Mouse (Mus musculus): ENCODE results near the gene Map3k5. TPM values are rescaled to one million over a fixed set of nuclear protein-coding genes. Genes with fewer than 3 reads are reported as not detected.
"Not testable (repeated sequence)": the region's sequence is repeated elsewhere in the genome, so short reads cannot be mapped to it uniquely, and the experiment has no call there.

The Map3k5 gene
- polyA plus RNA-seq, 1 experiment, result 2.2 TPM

DNA sequence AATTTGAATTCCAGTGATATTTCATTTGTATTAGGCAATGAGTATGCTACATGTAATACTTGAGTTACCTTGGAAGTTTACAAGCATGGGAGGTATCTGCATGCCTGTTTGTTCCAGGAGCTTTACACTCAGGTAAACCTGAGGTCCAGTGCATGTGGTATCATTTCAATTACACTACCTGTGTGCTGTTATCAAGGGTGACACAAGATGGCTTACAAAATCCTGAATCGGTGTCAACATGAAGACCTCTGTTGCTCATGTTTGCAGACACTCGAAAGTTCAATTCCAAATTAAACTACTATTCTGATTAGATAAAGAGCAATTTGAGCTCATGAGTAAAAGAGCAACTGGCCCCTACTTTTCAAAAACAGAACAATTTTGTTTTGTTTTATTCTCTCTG, 23.8 kb upstream of the Map3k5 start:
- DNase-seq (ENCODE audit: low read depth), result no peak
- no peak for TF ChIP-seq POLR2A (IDR thresholded peaks at IDR 0.05; ENCODE audit: borderline replicate concordance, extremely low read depth, insufficient read depth, insufficient read length, poor library complexity, severe bottlenecking)
- TF ChIP-seq CTCF (IDR thresholded peaks at IDR 0.05; ENCODE audit: borderline replicate concordance, extremely low read depth, insufficient read depth, insufficient read length), result no peak

GRCm38 (mm10) chr10:19911583-19911982, 22.7 kb upstream of the Map3k5 start:
- peak; percentile 46; the same call in 1 of the 2 replicates for TF ChIP-seq CTCF (IDR thresholded peaks at IDR 0.05; ENCODE audit: borderline replicate concordance, extremely low read depth, insufficient read depth, insufficient read length)
- TF ChIP-seq POLR2A (IDR thresholded peaks at IDR 0.05; ENCODE audit: borderline replicate concordance, extremely low read depth, insufficient read depth, insufficient read length, poor library complexity, severe bottlenecking), result no peak
- peak; percentile 56 for DNase-seq (ENCODE audit: low read depth)

GRCm38 (mm10) chr10:19913806-19914205, 20.5 kb upstream of the Map3k5 start:
- TF ChIP-seq CTCF (IDR thresholded peaks at IDR 0.05; ENCODE audit: borderline replicate concordance, extremely low read depth, insufficient read depth, insufficient read length) (no peak), POLR2A (IDR thresholded peaks at IDR 0.05; ENCODE audit: borderline replicate concordance, extremely low read depth, insufficient read depth, insufficient read length, poor library complexity, severe bottlenecking) (no peak)
- no peak for DNase-seq (ENCODE audit: low read depth)

DNA sequence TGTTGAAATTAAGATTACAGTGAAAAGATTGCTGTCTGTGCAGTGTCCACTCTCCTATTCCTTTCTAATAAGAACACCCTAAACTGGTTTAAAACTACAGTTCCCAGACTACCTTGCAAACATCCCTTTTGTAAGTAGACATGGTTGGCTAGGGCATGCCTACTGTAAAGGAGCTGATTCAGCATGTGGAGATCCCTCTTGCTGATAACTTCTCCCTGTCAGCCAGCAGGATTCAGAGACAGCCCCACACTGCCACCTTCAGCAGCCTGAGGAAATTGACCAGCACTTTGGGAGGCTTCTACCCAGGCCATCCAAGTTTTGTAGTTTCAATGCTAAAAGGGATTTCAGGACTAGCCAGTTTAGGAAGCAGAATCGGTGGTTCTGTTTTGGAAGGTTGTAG, 19.0 kb upstream of the Map3k5 start:
- peak; percentile 76 for DNase-seq (ENCODE audit: low read depth)
- peak; percentile 49; the same call in 1 of the 2 replicates for TF ChIP-seq CTCF (IDR thresholded peaks at IDR 0.05; ENCODE audit: borderline replicate concordance, extremely low read depth, insufficient read depth, insufficient read length)
- no peak for TF ChIP-seq POLR2A (IDR thresholded peaks at IDR 0.05; ENCODE audit: borderline replicate concordance, extremely low read depth, insufficient read depth, insufficient read length, poor library complexity, severe bottlenecking)

GRCm38 (mm10) chr10:19922410-19922809, 11.9 kb upstream of the Map3k5 start:
- TF ChIP-seq CTCF (IDR thresholded peaks at IDR 0.05; ENCODE audit: borderline replicate concordance, extremely low read depth, insufficient read depth, insufficient read length), result no peak
- no peak for TF ChIP-seq POLR2A (IDR thresholded peaks at IDR 0.05; ENCODE audit: borderline replicate concordance, extremely low read depth, insufficient read depth, insufficient read length, poor library complexity, severe bottlenecking)
- DNase-seq (ENCODE audit: low read depth), result peak; percentile 92

DNA sequence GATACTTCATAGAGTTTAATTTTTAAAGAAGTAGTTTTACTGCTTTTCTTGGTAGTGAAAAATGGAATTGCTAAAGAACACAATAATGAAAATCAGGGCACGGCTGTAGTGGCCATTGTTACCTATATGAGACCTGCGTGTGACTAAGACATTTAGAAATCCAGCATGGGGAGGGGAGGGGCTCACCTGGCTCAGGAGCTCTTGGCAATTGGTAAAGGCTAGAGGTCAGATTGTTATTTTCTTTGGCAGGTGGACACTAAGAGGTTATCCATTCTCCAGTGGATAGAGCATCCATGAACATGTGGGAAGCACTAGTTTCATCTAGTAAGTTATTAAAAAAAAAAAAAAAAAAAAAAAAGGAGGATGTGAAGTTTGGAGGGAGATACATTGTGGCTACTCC, 10.0 kb upstream of the Map3k5 start:
- TF ChIP-seq CTCF (IDR thresholded peaks at IDR 0.05; ENCODE audit: borderline replicate concordance, extremely low read depth, insufficient read depth, insufficient read length) (no peak), POLR2A (IDR thresholded peaks at IDR 0.05; ENCODE audit: borderline replicate concordance, extremely low read depth, insufficient read depth, insufficient read length, poor library complexity, severe bottlenecking) (no peak)
- no peak for DNase-seq (ENCODE audit: low read depth)

DNA sequence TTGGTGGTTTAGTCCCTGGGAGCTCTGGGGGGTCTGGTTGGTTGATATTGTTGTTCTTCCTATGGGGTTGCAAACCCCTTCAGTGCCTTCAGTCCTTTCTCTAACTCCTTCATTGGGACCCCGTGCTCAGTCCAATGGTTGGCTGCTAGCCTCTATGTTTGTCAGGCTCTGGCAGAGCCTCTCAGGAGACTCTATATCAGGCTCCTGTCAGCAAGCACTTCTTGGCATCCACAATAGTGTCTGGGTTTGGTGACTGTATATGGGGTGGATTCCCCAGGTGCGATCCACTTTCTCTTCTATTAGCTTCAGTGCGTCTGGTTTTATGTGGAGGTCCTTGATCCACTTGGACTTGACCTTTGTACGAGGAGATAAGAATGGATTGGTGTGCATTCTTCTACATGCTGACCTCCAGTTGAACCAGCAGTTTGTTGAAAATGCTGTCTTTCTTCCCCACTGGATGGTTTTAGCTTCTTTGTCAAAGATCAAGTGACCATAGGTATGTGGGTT, 7.8 kb upstream of the Map3k5 start:
- not testable (repeated sequence) for DNase-seq (ENCODE audit: low read depth)

DNA sequence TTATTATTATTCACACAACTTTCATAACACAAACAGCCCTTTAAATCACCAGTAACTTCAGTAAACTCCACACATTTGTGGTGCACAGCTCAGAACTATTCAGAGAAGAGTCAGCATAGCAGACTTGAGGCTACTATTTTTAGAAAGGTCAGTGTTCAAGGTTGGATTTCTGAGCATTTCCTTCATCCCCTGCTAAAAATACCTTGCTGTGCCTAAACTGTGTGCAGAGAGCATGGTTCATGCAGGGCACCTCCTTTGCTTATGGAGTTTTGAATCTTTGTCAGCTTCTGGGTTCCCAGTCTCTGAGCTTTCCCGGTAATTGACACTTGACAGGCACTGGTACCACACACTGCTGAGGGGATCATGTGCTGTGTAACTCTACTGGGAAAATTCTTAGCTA, 6.1 kb upstream of the Map3k5 start:
- no peak for DNase-seq (ENCODE audit: low read depth)
- no peak for TF ChIP-seq POLR2A (IDR thresholded peaks at IDR 0.05; ENCODE audit: borderline replicate concordance, extremely low read depth, insufficient read depth, insufficient read length, poor library complexity, severe bottlenecking)
- TF ChIP-seq CTCF (IDR thresholded peaks at IDR 0.05; ENCODE audit: borderline replicate concordance, extremely low read depth, insufficient read depth, insufficient read length), result no peak

DNA sequence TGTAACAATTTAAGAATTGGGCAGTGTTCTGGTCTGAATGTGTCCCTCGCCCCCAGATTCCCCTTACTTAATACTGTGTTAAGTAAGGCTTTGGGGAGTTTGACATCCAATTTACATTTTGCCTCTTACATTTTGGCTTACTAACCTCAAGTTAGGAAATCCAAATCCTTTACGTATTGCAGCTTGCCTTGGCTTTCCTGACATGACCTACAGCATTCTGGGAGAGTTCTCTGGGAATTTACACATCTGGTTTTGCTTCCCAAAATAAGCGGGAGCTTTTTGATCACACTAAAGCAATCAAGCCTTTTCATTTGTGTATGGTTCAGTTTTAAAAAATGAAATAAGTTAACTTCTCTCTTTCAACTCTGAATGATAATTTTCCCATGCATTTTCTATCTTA, 1.3 kb upstream of the Map3k5 start:
- no peak for TF ChIP-seq CTCF (IDR thresholded peaks at IDR 0.05; ENCODE audit: borderline replicate concordance, extremely low read depth, insufficient read depth, insufficient read length)
- no peak for TF ChIP-seq POLR2A (IDR thresholded peaks at IDR 0.05; ENCODE audit: borderline replicate concordance, extremely low read depth, insufficient read depth, insufficient read length, poor library complexity, severe bottlenecking)
- DNase-seq (ENCODE audit: low read depth), result no peak

GRCm38 (mm10) chr10:19933511-19934383, 525 bp upstream of the Map3k5 start:
- TF ChIP-seq POLR2A (IDR thresholded peaks at IDR 0.05; ENCODE audit: borderline replicate concordance, extremely low read depth, insufficient read depth, insufficient read length, poor library complexity, severe bottlenecking) (0 out of 2 replicates have a peak, but pooled peaks have one; percentile 31), CTCF (IDR thresholded peaks at IDR 0.05; ENCODE audit: borderline replicate concordance, extremely low read depth, insufficient read depth, insufficient read length) (peak; percentile 17; the same call in 1 of the 2 replicates)

DNA sequence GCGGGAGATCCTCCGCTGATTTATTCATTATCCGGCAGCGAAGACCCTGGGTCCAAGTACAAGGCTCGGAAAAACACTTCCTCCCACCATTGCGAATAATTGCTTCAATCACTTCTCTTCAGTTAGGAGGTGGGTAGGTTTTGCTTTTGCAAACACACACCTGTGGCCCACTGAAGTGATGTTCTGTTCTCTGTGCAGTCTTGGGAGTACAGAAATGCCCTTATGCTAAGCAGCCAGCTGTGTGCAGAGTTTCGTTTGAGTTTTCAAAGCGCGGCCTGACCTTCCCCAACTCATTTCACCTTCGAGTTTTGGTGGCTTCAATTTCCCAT, 987 bp downstream of the Map3k5 start:
- TF ChIP-seq POLR2A (IDR thresholded peaks at IDR 0.05; ENCODE audit: borderline replicate concordance, extremely low read depth, insufficient read depth, insufficient read length, poor library complexity, severe bottlenecking) (no peak), CTCF (IDR thresholded peaks at IDR 0.05; ENCODE audit: borderline replicate concordance, extremely low read depth, insufficient read depth, insufficient read length) (no peak)
- no peak for DNase-seq (ENCODE audit: low read depth)

More at GRCm38 (mm10) chr10:19933511-19934383, 525 bp upstream of the Map3k5 start:
- peak; percentile 78 for DNase-seq (ENCODE audit: low read depth)

DNA sequence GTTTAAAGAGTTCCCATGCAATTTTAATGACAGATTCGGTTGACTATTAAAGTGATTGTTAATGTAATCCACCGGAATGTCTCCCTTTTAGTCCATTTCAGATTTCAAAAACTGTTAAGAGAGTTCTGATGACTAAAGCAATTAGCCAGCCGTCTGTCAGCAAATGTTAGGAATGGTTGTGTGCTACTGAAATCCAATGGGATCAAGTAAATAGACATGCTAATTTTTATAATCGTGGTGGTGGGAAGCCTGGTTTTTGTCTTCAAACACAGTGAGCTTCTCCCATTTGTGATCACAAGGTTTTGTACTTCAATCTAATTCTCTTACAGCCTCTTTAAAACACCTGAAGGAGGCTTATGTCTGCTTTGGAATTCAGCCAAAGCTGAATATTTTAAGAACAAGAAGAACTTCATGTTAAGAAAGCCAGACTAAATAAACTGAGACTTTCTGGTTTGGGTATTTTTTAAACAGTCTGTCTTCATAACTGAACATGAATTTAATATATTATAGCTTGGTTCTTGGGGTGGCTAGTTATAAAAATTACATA, 1.6 kb downstream of the Map3k5 start:
- DNase-seq (ENCODE audit: low read depth), result no peak
- TF ChIP-seq CTCF (IDR thresholded peaks at IDR 0.05; ENCODE audit: borderline replicate concordance, extremely low read depth, insufficient read depth, insufficient read length) (no peak), POLR2A (IDR thresholded peaks at IDR 0.05; ENCODE audit: borderline replicate concordance, extremely low read depth, insufficient read depth, insufficient read length, poor library complexity, severe bottlenecking) (no peak)
